Comparison of ENCODE assay signal across 8 mouse cellular contexts in genomic region chr3:158031371-158031925, GRCm38 (mm10). TPM values are rescaled to one million over a fixed set of nuclear protein-coding genes. Genes with fewer than 3 reads are reported as not detected.
DNase-seq lines count a peak whose midpoint lies in the region; ATAC-seq lines count a peak whose summit lies in the region.

No protein-coding gene starts in this region.

- peak; percentile 94 for DNase-seq in adrenal gland, postnatal 10 days
- peak; percentile 87 for DNase-seq in embryo, embryonic 9.5 days (ENCODE audit: extremely low spot score)
- DNase-seq in gastrocnemius, postnatal 4 days (ENCODE audit: low spot score in 2 of 2): peak; percentile 89 to 92
- DNase-seq in left cerebral cortex, postnatal 36 days (ENCODE audit: low spot score in 2 of 2): peak; percentile 90 to 92
- DNase-seq in midbrain, embryonic 10.5 days (ENCODE audit: low spot score): peak; percentile 92
- peak; percentile 85 for DNase-seq in right cerebral cortex, postnatal 36 days (ENCODE audit: low spot score in 2 of 2)
- DNase-seq in urinary bladder, postnatal 4 days (ENCODE audit: low spot score in 2 of 2): peak; percentile 84 to 92

- H3K4me3 ChIP-seq in intestine, embryonic 16.5 days (ENCODE audit: low read length): peak overlapping the region; percentile 82
- peak overlapping the region; percentile 88 for H3K4me3 ChIP-seq in midbrain, embryonic 10.5 days

- intact Hi-C loops in left cerebral cortex, postnatal 36 days (cut with DNase I): no loop called here

- peak; percentile 93 for ATAC-seq in intestine, embryonic 16.5 days

- H3K4me1 ChIP-seq in intestine, embryonic 16.5 days (ENCODE audit: control insufficient read depth, insufficient read depth, low read length): peaks cover 8% of the 10 kb centered on the region
- peaks cover 33% of the 10 kb centered on the region for H3K4me1 ChIP-seq in midbrain, embryonic 10.5 days

- H3K27me3 ChIP-seq in intestine, embryonic 16.5 days (replicated peaks; ENCODE audit: control insufficient read depth, insufficient read depth, low read length): no peaks in the 10 kb centered on the region
- H3K27me3 ChIP-seq in midbrain, embryonic 10.5 days (ENCODE audit: low read depth, poor library complexity, severe bottlenecking): no peaks in the 10 kb centered on the region

- WGBS in intestine, embryonic 16.5 days: 0% methylated on average over 61 of the region's 61 CpGs
- WGBS in midbrain, embryonic 10.5 days: under 1% methylated on average over 61 of the region's 61 CpGs

- H3K9me3 ChIP-seq in intestine, embryonic 16.5 days (ENCODE audit: control insufficient read depth, low read length): no peaks in the 10 kb centered on the region
- H3K9me3 ChIP-seq in midbrain, embryonic 10.5 days (replicated peaks): no peaks in the 10 kb centered on the region

- H3K9ac ChIP-seq in intestine, embryonic 16.5 days (ENCODE audit: low read depth, low read length): peak overlapping the region; percentile 89

- H3K27ac ChIP-seq in intestine, embryonic 16.5 days (ENCODE audit: low read length): peak overlapping the region; percentile 96
- peak overlapping the region; percentile 98 for H3K27ac ChIP-seq in midbrain, embryonic 10.5 days (replicated peaks)

- H3K4me2 ChIP-seq in intestine, embryonic 16.5 days (ENCODE audit: low read depth, low read length): peak overlapping the region; percentile 59

- no peaks in the 10 kb centered on the region for H3K36me3 ChIP-seq in intestine, embryonic 16.5 days (ENCODE audit: control insufficient read depth, insufficient read depth, low read length)
- peaks cover 23% of the 10 kb centered on the region for H3K36me3 ChIP-seq in midbrain, embryonic 10.5 days

RNA-seq across cellular contexts. Expression of gene Srsf11, which starts 5.0 kb away (rescaled TPM):
- total RNA-seq in adrenal gland, postnatal 10 days (2021): 100 to 1,000 TPM; 117 to 156 TPM
- total RNA-seq in gastrocnemius, postnatal 4 days (2021): 100 to 1,000 TPM; 113 to 140 TPM
- polyA plus RNA-seq in intestine, embryonic 16.5 days (2015; fragmentation: Nextera tagmentation; extraction: Ambion mirVana): 161 and 179 TPM in 2 replicates
- 100 to 1,000 TPM; 120 to 220 TPM for total RNA-seq in left cerebral cortex, postnatal 36 days (2021)
- polyA plus RNA-seq in midbrain, embryonic 10.5 days (2016; fragmentation: Nextera tagmentation; extraction: Ambion mirVana): 318 and 320 TPM in 2 replicates

RNA-seq across cellular contexts. Expression of gene Lrrc40, which starts 5.0 kb away (rescaled TPM):
- total RNA-seq in adrenal gland, postnatal 10 days (2021): 10 to 100 TPM; 29.6 to 30.1 TPM
- 10 to 100 TPM; 15.3 to 17.3 TPM for total RNA-seq in gastrocnemius, postnatal 4 days (2021)
- polyA plus RNA-seq in intestine, embryonic 16.5 days (2015; fragmentation: Nextera tagmentation; extraction: Ambion mirVana): 44.3 and 46.3 TPM in 2 replicates
- 10 to 100 TPM; 27.4 to 30.0 TPM for total RNA-seq in left cerebral cortex, postnatal 36 days (2021)
- 85.4 and 91.6 TPM in 2 replicates for polyA plus RNA-seq in midbrain, embryonic 10.5 days (2016; fragmentation: Nextera tagmentation; extraction: Ambion mirVana)

Comparison
In these comparisons a context has a peak if more than half of its experiments do, and no peak if none do; other contexts are left out.
1. Peak in every context shown above with its lines: DNase-seq, ATAC-seq, H3K4me3 ChIP-seq and H3K27ac ChIP-seq.